Mouse (Mus musculus): ENCODE measurements around the gene Sgcg.

Sgcg gene

GRCm38 (mm10) chr14:61258352-61258751 lies at the start of gene Sgcg:
Gene Sgcg, minus strand, starts transcription at chr14:61258490.
- DNase-seq (ENCODE audit: low read depth, low spot score) = peak; percentile 93

GRCm38 (mm10) chr14:61303969-61304609 lies 45.8 kb upstream of the Sgcg start:
- DNase-seq (ENCODE audit: low read depth, low spot score) = no peak

DNA sequence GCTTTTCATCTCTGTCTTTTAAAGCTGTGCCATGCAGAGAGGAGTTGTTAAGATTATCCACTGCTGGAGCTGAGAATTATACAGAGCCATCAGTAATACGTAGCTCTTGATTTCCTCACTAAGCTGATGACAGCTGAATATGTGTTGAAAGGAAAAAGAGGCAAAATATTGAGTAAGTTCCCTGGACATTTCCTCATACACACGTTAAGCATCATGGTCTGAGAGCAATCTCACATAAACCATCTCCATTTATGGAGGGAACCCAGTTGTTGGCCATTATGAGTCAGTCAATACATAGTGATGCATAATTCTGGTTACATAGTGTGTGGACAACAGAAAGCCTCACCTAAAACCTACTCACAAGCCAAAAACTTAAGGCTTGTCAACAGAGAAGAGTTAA lies 44.1 kb upstream of the Sgcg start:
- no peak for DNase-seq (ENCODE audit: low read depth, low spot score)

GRCm38 (mm10) chr14:61301323-61301722 lies 43.0 kb upstream of the Sgcg start:
- DNase-seq (ENCODE audit: low read depth, low spot score) = no peak

DNA sequence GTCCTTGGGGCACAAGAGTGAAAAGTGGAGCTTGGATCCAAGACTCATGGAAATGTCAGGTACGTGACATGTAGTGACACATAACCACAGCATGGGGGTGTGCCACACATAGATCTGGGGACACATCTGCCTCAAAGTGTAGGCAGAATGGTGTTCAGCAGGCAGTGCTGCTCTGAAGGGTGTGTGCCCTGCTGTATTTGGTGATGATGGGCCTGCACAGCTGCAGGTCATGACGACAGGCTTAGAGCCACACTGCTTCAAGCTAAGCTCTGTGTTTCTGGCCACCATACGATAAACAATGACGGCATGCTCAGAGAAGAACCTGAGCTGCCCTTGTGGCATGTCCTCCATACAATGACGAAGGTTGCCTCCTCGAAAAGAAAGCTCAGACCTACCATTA lies 41.5 kb upstream of the Sgcg start:
- no peak for DNase-seq (ENCODE audit: low read depth, low spot score)

- peak; percentile 39 for DNase-seq (ENCODE audit: low read depth, low spot score)
Observed at GRCm38 (mm10) chr14:61294738-61295079, 36.4 kb upstream of the Sgcg start.

- peak; percentile 59 for DNase-seq (ENCODE audit: low read depth, low spot score)
Observed at GRCm38 (mm10) chr14:61293884-61294737, 35.8 kb upstream of the Sgcg start.

- no peak for DNase-seq (ENCODE audit: low read depth, low spot score)
Observed at GRCm38 (mm10) chr14:61290664-61291063, 32.4 kb upstream of the Sgcg start.

DNA sequence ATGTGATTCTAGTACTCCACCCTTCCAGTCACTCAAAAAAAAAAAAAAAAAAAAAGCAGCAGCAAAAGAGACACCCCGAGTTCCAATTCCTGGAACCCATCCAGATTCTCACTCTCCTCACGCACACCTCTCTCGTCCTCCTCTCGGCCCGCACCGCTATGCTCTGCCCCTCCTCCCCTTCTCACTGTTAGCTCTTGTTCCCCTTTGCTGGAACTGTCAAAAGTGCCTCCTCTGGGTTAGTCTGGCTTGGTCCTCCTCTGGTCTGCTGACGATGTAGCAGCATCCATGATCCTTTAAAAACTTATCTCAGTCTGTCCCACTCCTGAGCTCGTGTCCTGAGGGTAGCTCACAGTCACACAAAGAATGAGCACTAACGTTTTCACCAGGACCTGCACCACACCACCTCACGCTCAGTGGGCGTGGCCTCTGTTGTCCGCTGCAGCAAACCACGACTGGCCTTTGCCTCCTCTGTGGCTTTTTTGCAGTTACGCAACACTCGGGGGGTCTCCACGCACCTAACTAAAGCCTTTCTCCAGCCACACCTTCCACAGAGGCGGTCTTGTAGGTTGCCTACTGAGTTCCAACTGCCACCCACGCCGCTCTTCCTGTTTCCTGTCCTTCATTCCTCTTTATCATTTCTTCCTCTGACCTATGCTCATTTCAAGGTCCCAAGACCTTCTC lies 30.5 kb upstream of the Sgcg start:
- no peak for DNase-seq (ENCODE audit: low read depth, low spot score)

GRCm38 (mm10) chr14:61278676-61279300 lies 20.5 kb upstream of the Sgcg start:
- no peak for DNase-seq (ENCODE audit: low read depth, low spot score)

DNA sequence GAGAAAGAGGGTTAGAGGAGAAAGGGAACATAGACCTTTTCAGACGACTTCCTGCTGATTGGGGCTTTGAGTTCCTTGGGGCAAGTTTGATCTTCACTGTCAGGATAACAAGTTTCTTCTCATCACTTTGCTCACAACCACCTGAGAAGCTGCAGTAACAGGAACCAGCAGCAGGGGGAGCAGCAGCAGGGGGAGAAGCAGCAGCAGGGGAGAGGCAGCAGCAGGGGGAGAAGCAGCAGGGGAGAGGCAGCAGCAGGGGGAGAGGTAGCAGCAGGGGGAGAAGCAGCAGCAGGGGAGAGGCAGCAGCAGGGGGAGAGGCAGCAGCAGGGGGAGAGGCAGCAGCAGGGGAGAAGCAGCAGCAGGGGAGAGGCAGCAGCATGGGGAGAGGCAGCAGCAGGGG lies 19.0 kb upstream of the Sgcg start:
- DNase-seq (ENCODE audit: low read depth, low spot score) = no peak

DNA sequence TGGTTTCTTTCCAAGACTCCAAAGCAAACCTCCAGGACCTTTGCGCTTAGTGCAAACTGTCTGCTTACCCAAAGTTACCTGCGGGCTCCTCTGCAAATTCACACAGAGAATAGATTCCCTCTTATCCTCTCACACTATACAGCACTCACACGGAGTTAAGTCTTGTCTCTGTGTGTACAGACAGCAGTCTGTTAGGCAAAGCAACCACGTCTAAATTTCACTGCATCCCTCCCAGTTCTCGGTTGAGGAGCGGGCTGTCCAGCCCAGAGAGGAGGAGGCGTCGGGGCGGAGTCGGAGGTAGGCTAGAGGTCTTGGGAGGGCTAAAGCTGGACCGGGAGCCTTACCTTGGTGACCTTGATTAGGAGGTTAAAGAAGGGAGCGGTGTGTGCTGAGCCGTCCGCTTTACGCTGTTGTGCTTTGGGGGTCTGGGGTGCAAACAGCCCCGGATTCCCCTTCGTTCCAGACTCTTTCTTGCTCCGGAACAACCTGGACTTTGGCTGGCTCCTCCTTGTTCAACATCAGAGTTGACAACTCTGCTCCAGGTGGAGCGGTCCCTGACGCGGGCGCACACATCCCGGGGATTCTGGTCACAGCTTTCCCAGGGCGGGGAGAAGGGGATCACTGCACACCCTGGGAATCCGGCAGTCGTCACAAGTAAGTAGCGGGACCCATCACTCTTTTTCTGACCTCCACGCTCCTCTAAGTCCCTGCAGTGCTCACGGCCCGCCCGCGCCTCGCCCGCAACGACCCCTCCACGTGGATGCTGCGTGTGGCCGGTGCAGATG lies 16.3 kb upstream of the Sgcg start:
- no peak for DNase-seq (ENCODE audit: low read depth, low spot score)

DNA sequence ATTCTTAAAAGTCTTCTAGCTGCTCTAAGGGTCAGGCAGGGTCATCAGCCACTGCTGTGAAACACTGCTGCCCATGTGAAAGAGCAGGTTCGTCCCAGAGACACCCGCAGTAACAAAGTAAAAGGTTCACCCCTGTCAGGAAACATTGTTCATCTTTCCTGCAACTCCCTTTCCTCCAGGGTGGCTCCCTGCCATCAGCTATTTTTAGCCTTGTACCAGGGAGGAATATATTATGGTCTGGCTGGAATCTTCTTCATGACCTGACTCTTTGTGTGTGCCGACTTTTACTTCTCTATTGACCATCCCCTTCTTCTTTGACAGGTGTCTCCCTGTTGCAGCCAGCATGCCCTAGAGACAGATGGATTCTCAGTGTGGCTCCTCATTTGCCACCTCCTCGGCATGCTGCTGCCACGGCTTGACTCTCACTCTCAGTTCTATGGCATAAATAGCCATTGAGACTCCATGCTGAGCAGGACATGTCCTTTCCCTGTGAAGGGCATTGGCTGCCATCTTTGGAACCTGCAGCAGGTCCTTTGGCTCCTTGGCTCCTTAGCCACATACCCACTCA lies 9.7 kb upstream of the Sgcg start:
- DNase-seq (ENCODE audit: low read depth, low spot score) = no peak

GRCm38 (mm10) chr14:61259084-61259483 lies 794 bp upstream of the Sgcg start:
- DNase-seq (ENCODE audit: low read depth, low spot score) = peak; percentile 76

DNA sequence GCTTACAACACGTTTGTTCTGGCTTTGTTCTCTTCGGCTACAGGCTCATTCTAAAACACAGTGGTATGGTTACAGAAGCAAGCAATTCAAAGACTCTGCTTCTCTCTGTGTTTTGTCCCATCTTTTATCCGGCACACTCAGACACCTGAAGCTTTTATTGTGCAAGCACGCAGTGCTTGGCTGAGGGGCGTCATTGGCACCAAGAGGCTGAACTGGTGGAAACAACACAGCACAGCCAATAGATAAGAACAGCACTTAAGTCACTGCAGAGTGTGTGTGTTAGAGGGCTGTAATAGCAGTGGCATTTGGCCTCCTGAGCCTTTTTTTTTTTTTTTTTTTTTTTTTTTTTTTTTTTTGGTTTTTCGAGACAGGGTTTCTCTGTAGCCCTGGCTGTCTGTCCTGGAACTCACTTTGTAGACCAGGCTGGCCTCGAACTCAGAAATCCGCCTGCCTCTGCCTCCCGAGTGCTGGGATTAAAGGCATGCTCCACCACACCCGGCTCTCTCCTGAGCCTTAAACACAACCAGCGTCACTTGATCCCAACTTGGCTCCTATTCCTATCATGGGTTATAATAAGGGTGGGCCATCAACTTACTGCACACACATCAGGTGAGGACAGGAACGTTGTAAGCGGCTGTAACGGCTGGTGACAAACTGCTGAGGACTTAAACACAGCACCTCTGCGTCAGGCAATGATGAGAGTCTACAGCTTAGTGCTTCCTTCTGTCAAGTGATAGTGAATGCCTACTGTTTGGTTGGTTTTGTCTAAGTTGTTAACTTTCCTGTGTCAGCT lies 5.5 kb downstream of the Sgcg start:
- no peak for DNase-seq (ENCODE audit: low read depth, low spot score)

- no peak for DNase-seq (ENCODE audit: low read depth, low spot score)
Observed at GRCm38 (mm10) chr14:61246444-61246843, 11.8 kb downstream of the Sgcg start.

- peak; percentile 34 for DNase-seq (ENCODE audit: low read depth, low spot score)
Observed at GRCm38 (mm10) chr14:61242611-61243010, 15.7 kb downstream of the Sgcg start.

GRCm38 (mm10) chr14:61238751-61239150 lies 19.5 kb downstream of the Sgcg start:
- no peak for DNase-seq (ENCODE audit: low read depth, low spot score)

- DNase-seq (ENCODE audit: low read depth, low spot score) = no peak
Observed at GRCm38 (mm10) chr14:61237101-61237654, 21.1 kb downstream of the Sgcg start.
